Mouse (Mus musculus) midbrain, embryonic 16.5 days (tissue): ENCODE measurements around the gene Ppwd1. TPM values are rescaled to one million over a fixed set of nuclear protein-coding genes. Genes with fewer than 3 reads are reported as not detected.
A peak's percentile ranks its signal among the peaks of the same experiment; 100 is the strongest.
"Not testable (repeated sequence)": the region's sequence is repeated elsewhere in the genome, so short reads cannot be mapped to it uniquely, and the experiment has no call there.

Source experiments
- ATAC-seq: fragments of 200-750 bp; cut with Nextera tagmentation; 2 replicates; pipeline ENCODE4 v1.8.0; 2017; ENCODE audit warnings: moderate TSS enrichment
- H3K27ac ChIP-seq: fragments of 300-500 bp; sonication (generic); 2 replicates; pipeline ENCODE4 v1.5.1; 2014; ENCODE audit warnings: mild to moderate bottlenecking, low read length, mixed read lengths
- H3K27me3 ChIP-seq: fragments of 300-500 bp; sonication (generic); 2 replicates; pipeline ENCODE4 v1.6.1; 2014; ENCODE audit warnings: low read depth, low read length, mixed read lengths; ENCODE audit not compliant: control insufficient read depth, insufficient read depth
- H3K36me3 ChIP-seq: fragments of 300-500 bp; sonication (generic); 2 replicates; pipeline ENCODE4 v1.6.1; 2014; ENCODE audit warnings: mild to moderate bottlenecking, low read length, moderate library complexity, mixed read lengths; ENCODE audit not compliant: control insufficient read depth, insufficient read depth
- H3K4me1 ChIP-seq: fragments of 300-500 bp; sonication (generic); 2 replicates; pipeline ENCODE4 v1.6.1; 2014; ENCODE audit warnings: mild to moderate bottlenecking, low read length, mixed read lengths; ENCODE audit not compliant: control insufficient read depth, insufficient read depth
- H3K4me2 ChIP-seq: fragments of 300-500 bp; sonication (generic); 2 replicates; pipeline ENCODE4 v1.6.1; 2014; ENCODE audit warnings: mild to moderate bottlenecking, low read length, mixed read lengths
- H3K4me3 ChIP-seq: fragments of 300-500 bp; sonication (generic); 2 replicates; pipeline ENCODE4 v1.5.1; 2014; ENCODE audit warnings: low read depth, mild to moderate bottlenecking, low read length, moderate library complexity, mixed read lengths
- H3K9ac ChIP-seq: fragments of 300-500 bp; sonication (generic); 2 replicates; pipeline ENCODE4 v1.6.1; 2014; ENCODE audit warnings: low read depth, low read length, mixed read lengths
- H3K9me3 ChIP-seq: fragments of 300-500 bp; sonication (generic); replicated peaks from 2 replicates; pipeline ENCODE4 v1.6.1; 2014; ENCODE audit warnings: mild to moderate bottlenecking, low read length, mixed read lengths; ENCODE audit not compliant: control insufficient read depth, poor library complexity, severe bottlenecking
- WGBS: fragments of 180-500 bp; shearing (Covaris S2); extraction: QIAGEN DNeasy Blood & Tissue Kit; methylation state at CpG from one replicate; pipeline ENCODE4 v1.1.7; 2014; 5-methylcytosine and 5-hydroxymethylcytosine counted together
- polyA plus RNA-seq: library from polyadenylated mRNA; unstranded; fragments of >200 nt; fragmentation: Nextera tagmentation; extraction: Ambion mirVana; gene quantifications from 2 replicates; pipeline ENCODE4 v1.2.1, GENCODE M21; 2015

Gene Ppwd1
- 6.4 and 6.7 TPM in 2 replicates for polyA plus RNA-seq

GRCm38 (mm10) chr13:104228384-104229066 lies at the start of gene Ppwd1, which contains the start of gene Cenpk:
TSS of gene Ppwd1 (minus strand) at chr13:104228843.
TSS of gene Cenpk (plus strand) at chr13:104228611.
- H3K9me3 ChIP-seq, result no peaks in the 10 kb centered on the region
- peak; percentile 100 for ATAC-seq
- peak within 1 kb of the TSS; percentile 85 for H3K4me3 ChIP-seq
- H3K36me3 ChIP-seq, result no peaks in the 10 kb centered on the region
- WGBS, result under 1% methylated on average over 55 of the region's 55 CpGs
- peak within 1 kb of the TSS; percentile 85 for H3K9ac ChIP-seq
- H3K4me2 ChIP-seq, result peak within 1 kb of the TSS; percentile 81
- peak within 1 kb of the TSS; percentile 93 for H3K27ac ChIP-seq
- H3K27me3 ChIP-seq, result no peaks in the 10 kb centered on the region
- peaks cover 16% of the 10 kb centered on the region for H3K4me1 ChIP-seq

- no peak overlapping the region for H3K4me2 ChIP-seq
- no peak overlapping the region for H3K27ac ChIP-seq
- no peaks in the 10 kb centered on the region for H3K36me3 ChIP-seq
- H3K27me3 ChIP-seq, result no peaks in the 10 kb centered on the region
- no peaks in the 10 kb centered on the region for H3K9me3 ChIP-seq
- ATAC-seq, result no peak
- H3K4me1 ChIP-seq, result no peaks in the 10 kb centered on the region
- no peak overlapping the region for H3K4me3 ChIP-seq
- no peak overlapping the region for H3K9ac ChIP-seq
- WGBS, result 100% methylated on average over 3 of the region's 3 CpGs
Measured at GRCm38 (mm10) chr13:104258997-104259396, 30.4 kb upstream of the Ppwd1 start.

GRCm38 (mm10) chr13:104229181-104229580 lies 538 bp upstream of the Ppwd1 start:
- WGBS, result 7% methylated on average over 15 of the region's 15 CpGs
- Histone ChIP-seq H3K36me3 (no peaks in the 10 kb centered on the region), H3K27me3 (no peaks in the 10 kb centered on the region), H3K4me2 (peak overlapping the region; percentile 77), H3K9me3 (no peaks in the 10 kb centered on the region), H3K4me1 (peaks cover 16% of the 10 kb centered on the region), H3K9ac (peak overlapping the region; percentile 85; the same call in 1 of the 2 replicates), H3K27ac (no peak overlapping the region), H3K4me3 (peak overlapping the region; percentile 85)
- ATAC-seq, result peak; percentile 36

- no peak overlapping the region for H3K9ac ChIP-seq
Measured at GRCm38 (mm10) chr13:104227478-104227877, 1.2 kb downstream of the Ppwd1 start.

GRCm38 (mm10) chr13:104204313-104204712 lies 24.3 kb downstream of the Ppwd1 start:
- Histone ChIP-seq H3K36me3 (0 out of 2 replicates have a peak, but pooled peaks cover 3% of the 10 kb centered on the region), H3K9me3 (no peaks in the 10 kb centered on the region)
- ATAC-seq, result no peak

More at GRCm38 (mm10) chr13:104227478-104227877, 1.2 kb downstream of the Ppwd1 start:
- WGBS, result 74% methylated on average over 3 of the region's 3 CpGs
- ATAC-seq, result no peak
- H3K27ac ChIP-seq, result no peak overlapping the region
- H3K4me1 ChIP-seq, result peaks cover 16% of the 10 kb centered on the region
- no peaks in the 10 kb centered on the region for H3K9me3 ChIP-seq
- no peaks in the 10 kb centered on the region for H3K27me3 ChIP-seq
- peak overlapping the region; percentile 85 for H3K4me3 ChIP-seq
- no peaks in the 10 kb centered on the region for H3K36me3 ChIP-seq
- H3K4me2 ChIP-seq, result peak overlapping the region; percentile 81

GRCm38 (mm10) chr13:104195891-104196290 lies 32.8 kb downstream of the Ppwd1 start:
- H3K36me3 ChIP-seq, result peaks cover 15% of the 10 kb centered on the region
- not testable (repeated sequence) for H3K9me3 ChIP-seq, ATAC-seq, H3K9ac ChIP-seq, H3K27ac ChIP-seq, H3K4me3 ChIP-seq, H3K27me3 ChIP-seq, H3K4me2 ChIP-seq, H3K4me1 ChIP-seq

More at GRCm38 (mm10) chr13:104204313-104204712, 24.3 kb downstream of the Ppwd1 start:
- no peak overlapping the region for H3K9ac ChIP-seq
- no peak overlapping the region for H3K27ac ChIP-seq
- H3K4me2 ChIP-seq, result no peak overlapping the region
- H3K4me3 ChIP-seq, result no peak overlapping the region
- H3K4me1 ChIP-seq, result no peaks in the 10 kb centered on the region
- no peaks in the 10 kb centered on the region for H3K27me3 ChIP-seq
- 60% methylated on average over 1 of the region's 1 CpGs for WGBS

- WGBS, result 92% methylated on average over 4 of the region's 4 CpGs
- no peak for ATAC-seq
Measured at GRCm38 (mm10) chr13:104187357-104187756, 41.3 kb downstream of the Ppwd1 start.

GRCm38 (mm10) chr13:104179176-104179888 lies 49.3 kb downstream of the Ppwd1 start:
- Histone ChIP-seq H3K9ac (peak overlapping the region; percentile 92), H3K4me3 (peak overlapping the region; percentile 94), H3K27ac (peak overlapping the region; percentile 77), H3K36me3 (no peaks in the 10 kb centered on the region), H3K4me1 (peaks cover 20% of the 10 kb centered on the region), H3K4me2 (peak overlapping the region; percentile 72), H3K27me3 (no peaks in the 10 kb centered on the region), H3K9me3 (no peaks in the 10 kb centered on the region)
- 22% methylated on average over 13 of the region's 13 CpGs for WGBS
- ATAC-seq, result peak; percentile 10

More at GRCm38 (mm10) chr13:104187357-104187756, 41.3 kb downstream of the Ppwd1 start:
- no peak overlapping the region for H3K9ac ChIP-seq
- no peaks in the 10 kb centered on the region for H3K4me1 ChIP-seq
- H3K36me3 ChIP-seq, result peaks cover 15% of the 10 kb centered on the region
- no peak overlapping the region for H3K27ac ChIP-seq
- H3K9me3 ChIP-seq, result no peaks in the 10 kb centered on the region
- no peaks in the 10 kb centered on the region for H3K27me3 ChIP-seq
- no peak overlapping the region for H3K4me3 ChIP-seq
- H3K4me2 ChIP-seq, result no peak overlapping the region

- WGBS, result under 1% methylated on average over 38 of the region's 38 CpGs
- Histone ChIP-seq H3K4me2 (peak within 1 kb of the TSS; percentile 87), H3K27me3 (no peaks in the 10 kb centered on the region), H3K9me3 (no peaks in the 10 kb centered on the region), H3K4me3 (peak within 1 kb of the TSS; percentile 94), H3K4me1 (peaks cover 20% of the 10 kb centered on the region), H3K9ac (peak within 1 kb of the TSS; percentile 92), H3K27ac (peak within 1 kb of the TSS; percentile 78), H3K36me3 (no peaks in the 10 kb centered on the region)
- peak; percentile 99 for ATAC-seq
Measured at GRCm38 (mm10) chr13:104178650-104179121, 50.0 kb downstream of the Ppwd1 start, which contains the start of gene Trim23. TSS of gene Trim23 (plus strand) at chr13:104178797.
